Mouse (Mus musculus) spleen, embryonic (tissue): ENCODE data around the gene Rfpl4b.
"Not testable (repeated sequence)": the region's sequence is repeated elsewhere in the genome, so short reads cannot be mapped to it uniquely, and the experiment has no call there.

Experiments
- CTCF ChIA-PET: fragments of 350-600 bp; sonication (Branson Sonifier 250); formaldehyde crosslinking; loops from one replicate; lab custom pipeline; 2022; lab: Charles Lee

The Rfpl4b gene

GRCm38 (mm10) chr10:38821679-38822078, at the start of gene Rfpl4b:
TSS of gene Rfpl4b (minus strand) at chr10:38821779.
- CTCF ChIA-PET: no interaction called here

- CTCF ChIA-PET: no interaction called here
Measured at GRCm38 (mm10) chr10:38855186-38855585, 33.6 kb upstream of the Rfpl4b start.

GRCm38 (mm10) chr10:38850006-38850405, 28.4 kb upstream of the Rfpl4b start:
- CTCF ChIA-PET: not testable (repeated sequence)

- CTCF ChIA-PET: no interaction called here
Measured at GRCm38 (mm10) chr10:38848884-38849499, 27.4 kb upstream of the Rfpl4b start.

GRCm38 (mm10) chr10:38848231-38848630, 26.7 kb upstream of the Rfpl4b start:
- CTCF ChIA-PET: no interaction called here

- CTCF ChIA-PET: no interaction called here
Measured at GRCm38 (mm10) chr10:38823741-38824140, 2.2 kb upstream of the Rfpl4b start.

- CTCF ChIA-PET: no interaction called here
Measured at GRCm38 (mm10) chr10:38806056-38806455, 15.5 kb downstream of the Rfpl4b start.

GRCm38 (mm10) chr10:38804047-38804446, 17.5 kb downstream of the Rfpl4b start:
- CTCF ChIA-PET: no interaction called here

- CTCF ChIA-PET: no interaction called here
Measured at GRCm38 (mm10) chr10:38803304-38803703, 18.3 kb downstream of the Rfpl4b start.

GRCm38 (mm10) chr10:38788612-38789011, 33.0 kb downstream of the Rfpl4b start:
- CTCF ChIA-PET: no interaction called here
